Mouse (Mus musculus): ENCODE results near the gene Tnfaip1.

- TF ChIP-seq CTCF (IDR thresholded peaks at IDR 0.05; ENCODE audit: low read depth, low read length) = no peak
- no peak for TF ChIP-seq POLR2A (IDR thresholded peaks at IDR 0.05; ENCODE audit: insufficient read depth, low read length)
- TF ChIP-seq EP300 (IDR thresholded peaks at IDR 0.05; ENCODE audit: insufficient read depth, low read depth, low read length) = no peak
Measured at GRCm38 (mm10) chr11:78544449-78545111, 8.4 kb upstream of the Tnfaip1 start.

All from ES-Bruce4 (cell line).